Mouse (Mus musculus): ENCODE results near the gene Rbm11.

The Rbm11 gene

DNA sequence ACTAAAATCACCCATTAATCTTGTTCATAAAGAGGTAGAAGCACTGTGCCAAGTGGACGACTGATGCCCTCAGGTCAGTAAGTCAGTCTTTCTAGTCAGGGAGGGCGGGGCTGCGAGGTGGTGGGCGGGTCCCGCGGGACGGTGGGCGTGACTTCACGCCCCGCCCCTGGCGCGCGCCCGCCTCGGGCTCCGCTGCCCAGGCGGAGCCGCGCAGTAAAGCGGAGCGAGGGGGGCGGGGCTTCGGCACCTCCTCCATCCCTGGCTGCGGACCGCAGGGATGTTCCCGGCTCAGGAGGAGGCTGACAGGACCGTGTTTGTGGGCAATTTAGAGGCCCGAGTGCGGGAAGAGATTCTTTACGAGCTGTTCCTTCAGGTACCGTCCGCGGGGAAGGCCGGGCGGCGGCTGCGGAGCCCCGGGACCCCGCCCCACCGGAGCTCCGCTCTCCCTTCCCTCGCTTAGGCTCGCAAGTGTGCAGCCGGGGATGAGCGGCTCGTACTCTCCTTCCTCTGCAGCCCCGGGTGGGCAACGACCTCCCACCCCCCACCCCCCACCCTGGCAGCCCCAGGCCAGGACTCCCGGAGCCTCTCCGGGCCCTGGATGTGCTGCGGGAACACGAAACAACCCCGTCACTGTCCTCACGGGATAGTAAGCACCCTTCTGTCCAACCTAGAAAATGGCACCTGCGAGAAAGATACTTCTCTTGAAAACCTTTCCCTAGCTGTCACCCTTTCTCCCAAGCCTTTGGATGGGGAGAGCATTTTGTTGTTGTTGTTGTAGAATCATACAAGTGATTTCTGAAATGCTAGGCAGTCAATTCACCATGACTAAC, at the start of gene Rbm11:
Rbm11 (plus strand) TSS at position 174 of the 830 bp plus-strand sequence.
- DNase-seq, result peak; percentile 77

DNA sequence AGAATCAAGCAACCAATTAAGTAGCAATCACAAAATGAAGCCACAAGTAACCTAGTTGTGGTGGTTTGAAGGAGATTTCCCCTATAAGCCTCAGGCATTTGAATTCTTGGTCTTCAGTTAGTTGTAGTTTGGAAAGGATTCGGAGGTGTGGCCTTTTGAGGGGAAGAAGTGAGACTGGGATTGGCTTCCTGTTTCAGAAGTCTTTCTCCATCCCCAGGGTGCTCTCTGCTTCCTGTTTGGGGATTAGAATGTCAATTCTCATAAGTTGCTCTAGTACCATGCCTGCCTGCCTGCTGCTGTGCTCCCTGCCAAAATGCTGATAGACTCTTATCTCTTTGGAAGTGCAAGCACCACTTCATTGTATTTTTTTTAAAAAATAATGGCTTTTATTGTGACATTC, 47.3 kb upstream of the Rbm11 start:
- DNase-seq, result no peak

DNA sequence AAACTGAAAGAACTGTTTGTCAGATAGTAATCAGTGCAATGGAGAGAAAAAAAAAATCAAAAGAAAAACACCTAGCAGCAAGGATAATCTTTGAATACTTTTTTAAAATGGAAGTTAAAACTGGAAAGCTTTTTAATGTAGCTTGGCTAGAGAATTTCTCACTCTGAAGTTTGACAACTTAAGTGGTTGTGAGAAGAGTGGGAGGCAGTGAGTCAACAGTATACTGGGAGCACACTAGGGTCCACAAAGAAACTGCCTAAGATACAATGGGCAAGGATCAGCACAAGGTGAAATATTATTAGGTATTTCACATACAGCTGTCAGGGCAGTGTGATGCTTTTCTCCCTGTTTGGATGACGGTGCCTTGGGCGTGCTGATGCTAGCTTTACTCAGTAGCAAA, 29.7 kb upstream of the Rbm11 start:
- no peak for DNase-seq

DNA sequence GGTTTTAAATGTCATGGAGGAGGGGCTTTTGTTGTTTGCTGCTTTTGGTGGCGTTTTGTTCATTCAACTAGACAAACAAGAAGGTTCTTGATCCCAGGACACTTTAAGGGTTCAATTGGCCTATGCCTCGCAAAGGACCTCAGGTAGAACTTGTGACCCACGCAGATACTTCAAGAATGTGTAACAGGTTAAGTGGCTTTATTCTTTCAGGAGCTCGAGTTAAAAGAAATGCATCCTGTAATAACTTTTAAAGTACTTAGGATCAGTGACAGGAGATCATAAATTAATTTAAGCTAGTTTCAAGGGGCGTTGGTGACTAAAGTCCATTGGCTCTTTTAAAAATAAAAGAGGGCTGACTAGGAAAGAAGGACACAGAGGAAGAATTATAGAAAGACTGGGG, 10.4 kb upstream of the Rbm11 start:
- DNase-seq, result no peak

DNA sequence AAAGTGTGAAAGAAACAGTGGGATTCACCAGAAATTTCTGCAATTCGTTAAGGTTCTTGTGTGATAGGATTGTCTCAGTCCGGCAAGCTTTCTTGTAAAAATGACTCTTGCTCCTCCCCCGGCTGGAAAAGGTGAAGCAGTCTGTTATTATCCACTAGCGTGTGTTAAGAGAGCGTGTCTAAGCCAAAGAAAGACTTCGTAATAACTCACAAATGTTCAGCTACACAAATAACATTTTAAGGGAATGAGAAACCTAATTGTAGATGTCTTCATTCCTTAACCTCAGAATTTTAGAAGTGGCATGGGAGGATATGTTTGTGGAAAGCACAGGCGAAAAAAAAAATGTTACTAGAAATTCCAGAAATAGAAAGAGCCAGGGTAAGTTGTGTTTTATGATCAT, 6.7 kb upstream of the Rbm11 start, which contains the start of gene Lipi:
Lipi (minus strand) TSS at position 101 of the 400 bp plus-strand sequence.
- DNase-seq, result no peak

DNA sequence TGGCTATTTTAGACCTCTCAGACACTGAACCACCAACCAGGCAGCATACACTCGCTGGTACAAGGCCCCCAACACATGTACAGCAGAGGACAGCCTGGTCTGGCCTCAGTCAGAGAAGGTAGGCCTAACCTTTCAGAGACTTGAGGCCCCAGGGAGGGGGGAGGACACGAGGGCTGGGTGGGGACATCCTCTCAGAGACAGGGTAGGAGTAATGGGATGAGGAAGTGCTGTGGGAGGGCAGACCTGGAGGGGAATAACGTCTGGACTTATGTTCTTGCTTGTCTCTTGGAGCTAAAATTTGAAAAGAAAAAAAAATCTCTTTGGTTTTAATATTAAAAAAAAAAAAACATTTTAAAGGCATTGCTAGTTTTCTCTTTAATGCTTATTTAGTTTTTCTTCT, 6.2 kb upstream of the Rbm11 start:
- no peak for DNase-seq

DNA sequence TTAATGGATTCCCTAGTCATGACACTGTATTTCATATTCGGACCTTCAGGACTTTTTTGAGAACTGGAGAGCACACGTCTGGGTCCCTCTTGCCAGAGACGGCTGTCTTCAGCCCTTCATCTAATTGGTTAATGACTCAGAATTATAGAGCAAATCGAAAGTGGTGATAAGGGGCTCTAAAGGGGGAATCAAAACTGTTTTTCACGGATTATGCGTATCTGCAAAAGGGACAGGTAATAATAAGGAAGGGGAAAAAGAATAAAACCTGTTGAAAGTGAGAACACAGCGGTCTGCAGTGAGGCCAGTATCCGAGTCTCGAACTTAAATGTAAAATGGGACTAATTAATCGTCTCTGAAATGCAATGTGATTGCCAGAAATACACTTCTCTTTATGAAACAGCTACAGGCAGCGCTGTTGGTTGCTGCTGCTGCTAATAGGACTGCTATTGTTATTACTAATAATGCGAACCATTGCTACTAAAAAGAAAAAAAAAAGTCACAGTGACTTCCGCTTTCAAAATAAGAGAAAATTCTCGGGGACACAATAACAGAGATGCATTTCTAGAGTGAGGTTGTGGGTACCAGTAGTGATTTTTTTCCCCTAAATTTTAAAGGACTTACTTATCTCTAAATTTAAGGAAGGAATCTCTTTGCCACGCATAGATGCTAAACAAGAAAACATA, 998 bp downstream of the Rbm11 start:
- DNase-seq, result no peak

DNA sequence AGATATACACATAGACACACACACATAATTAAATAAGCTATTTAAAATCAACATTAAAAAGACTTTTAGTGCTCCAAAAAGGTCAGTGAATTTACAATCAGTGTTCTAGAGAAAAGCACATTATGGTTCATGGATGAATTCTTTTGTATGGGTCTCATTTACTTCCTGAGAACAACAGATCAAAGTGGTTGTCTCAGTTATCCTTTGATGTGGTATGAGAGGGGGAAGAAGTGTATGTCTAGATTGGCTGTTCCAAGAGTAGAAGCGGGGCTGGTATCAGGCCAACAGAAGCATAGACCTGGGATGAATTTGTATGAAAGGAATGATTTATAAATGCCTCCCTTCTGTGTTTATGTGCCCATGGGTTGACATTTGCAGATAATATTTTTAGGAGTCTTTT, 13.8 kb downstream of the Rbm11 start:
- DNase-seq, result no peak

DNA sequence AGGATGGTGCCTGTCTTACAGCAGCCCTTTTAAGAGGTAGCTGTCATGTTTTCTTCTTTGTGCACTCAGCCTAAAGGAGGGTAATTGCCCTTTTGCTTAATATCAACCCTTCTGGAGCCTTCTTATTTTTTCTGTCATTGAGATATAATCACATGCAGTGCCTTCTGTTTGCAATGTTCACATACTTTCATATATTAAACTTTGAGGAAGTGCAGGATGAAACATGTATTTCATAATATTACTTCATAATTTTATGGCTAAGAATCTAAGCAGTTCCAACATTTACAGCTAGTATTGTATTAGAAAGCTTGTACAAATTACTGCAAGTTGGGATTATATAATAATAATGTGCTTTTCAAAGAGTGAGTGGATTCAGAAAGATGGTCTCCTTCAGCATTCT, 19.9 kb downstream of the Rbm11 start:
- no peak for DNase-seq

DNA sequence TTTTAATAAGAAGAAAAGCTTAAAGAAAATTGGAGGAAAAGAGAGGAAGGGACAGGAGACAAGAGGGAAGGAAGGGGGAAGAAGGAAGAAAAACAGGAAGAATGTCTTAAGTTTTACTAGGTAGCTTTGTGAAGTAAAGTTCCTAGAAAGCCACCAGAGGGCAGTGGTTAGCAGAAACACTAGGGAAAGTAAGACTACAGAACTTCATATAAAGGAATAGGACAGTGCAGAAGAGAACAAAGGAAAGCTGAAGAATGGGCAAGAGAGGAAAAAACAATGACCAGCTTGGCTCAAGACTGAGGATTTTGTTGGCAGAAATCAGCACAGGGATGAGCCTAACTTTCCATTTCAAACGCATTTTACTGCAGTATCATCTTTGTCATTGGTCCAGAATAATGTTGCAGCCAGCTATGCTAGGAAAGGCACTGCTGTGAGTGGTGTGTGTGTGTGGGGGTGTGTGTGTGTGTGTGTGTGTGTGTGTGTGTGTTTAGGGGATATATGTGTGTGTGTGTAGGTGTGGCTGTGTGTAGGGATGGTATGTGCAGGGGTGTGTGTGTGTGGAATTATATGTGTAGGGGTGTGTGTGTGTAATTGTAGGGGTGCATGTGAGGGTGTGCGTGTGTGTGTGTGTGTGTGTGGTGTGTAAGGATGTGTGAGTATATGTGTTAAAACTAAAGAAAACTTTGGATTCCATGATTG, 25.2 kb downstream of the Rbm11 start:
- no peak for DNase-seq

DNA sequence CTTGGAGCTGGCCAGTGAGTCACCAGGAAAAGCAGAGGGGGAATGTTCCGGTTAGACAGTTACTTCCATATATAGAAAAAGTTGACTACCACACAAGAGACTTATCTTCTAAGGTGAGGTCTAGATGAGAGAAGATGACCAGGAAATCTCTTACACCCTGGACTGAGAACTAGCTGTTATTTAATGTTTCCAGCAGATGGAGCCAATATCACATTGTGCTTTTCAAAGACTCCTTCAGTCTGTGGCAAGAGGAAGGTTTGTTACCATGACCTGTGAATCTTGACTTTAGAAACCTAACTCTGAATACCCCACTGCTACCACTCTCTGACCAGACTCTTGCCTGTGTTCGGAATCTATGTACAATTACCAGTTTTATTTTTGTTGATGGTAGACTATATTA, 35.2 kb downstream of the Rbm11 start:
- no peak for DNase-seq
